Comparison of ENCODE assay signal across 21 mouse cellular contexts in the genomic region with DNA sequence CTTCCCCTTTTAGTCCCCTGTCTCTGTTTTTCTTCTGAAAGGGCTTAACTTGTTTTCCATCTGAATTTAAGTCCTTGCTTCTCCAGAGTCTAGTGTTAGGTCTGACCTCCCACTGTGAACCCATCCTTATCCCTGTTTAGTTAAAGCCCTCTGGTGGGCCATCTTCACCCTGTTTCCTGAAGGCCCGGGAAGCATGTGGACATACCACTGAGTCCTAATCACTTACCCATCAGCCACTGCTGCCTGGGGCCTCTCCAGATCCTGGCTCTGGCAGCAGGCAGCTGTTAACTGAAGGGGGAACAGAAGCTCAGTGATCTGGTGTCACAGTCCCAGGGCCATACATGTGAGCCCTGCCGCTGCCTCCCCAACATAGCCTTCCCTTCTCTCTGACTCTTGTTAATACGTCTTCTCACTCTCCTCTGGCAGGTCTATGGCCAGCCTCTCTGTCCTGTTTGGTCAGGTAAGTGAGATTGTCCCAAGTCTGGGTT. TPM values are rescaled to one million over a fixed set of nuclear protein-coding genes. Genes with fewer than 3 reads are reported as not detected.
A peak's percentile ranks its signal among the peaks of the same experiment; 100 is the strongest.
DNase-seq lines count a peak whose midpoint lies in the region; ATAC-seq and TF ChIP-seq lines count a peak whose summit lies in the region.
"Had no signal": no experiment of that assay in that cellular context is flagged by ENCODE, and none has a peak within 500 bp of the region (broad histone marks: within the 10 kb centered on the region; RNA-seq: fewer than 3 reads in every experiment).

No protein-coding gene starts in this region.

- H3K4me1 ChIP-seq in lung, postnatal 0 days (ENCODE audit: insufficient read depth, low read depth, low read length): no peaks in the 10 kb centered on the region
- H3K4me1 ChIP-seq in hindbrain, embryonic 11.5 days (replicated peaks; ENCODE audit: control insufficient read depth, insufficient read depth, low read length): no peaks in the 10 kb centered on the region
- H3K4me1 ChIP-seq: embryonic facial prominence, embryonic 12.5 days; forebrain, embryonic 13.5 days; hindbrain, embryonic 12.5 days had no signal

- no peak overlapping the region for H3K9ac ChIP-seq in lung, postnatal 0 days (replicated peaks; ENCODE audit: low read depth)
- no peak overlapping the region for H3K9ac ChIP-seq in hindbrain, embryonic 11.5 days (ENCODE audit: low read depth, low read length)
- H3K9ac ChIP-seq: embryonic facial prominence, embryonic 12.5 days; forebrain, embryonic 13.5 days; forebrain, postnatal 0 days; heart, embryonic 15.5 days; hindbrain, embryonic 12.5 days had no signal

- no peak for DNase-seq in left cerebral cortex, adult 2 months (ENCODE audit: extremely low spot score in 1 of 2, low spot score in 2 of 2)
- no peak for DNase-seq in left cerebral cortex, postnatal 25 days (ENCODE audit: low spot score in 2 of 2)
- DNase-seq in lung, postnatal 0 days (ENCODE audit: low spot score): peak; percentile 3
- no peak for DNase-seq in lung, postnatal 10 days
- DNase-seq in hindbrain, embryonic 11.5 days (ENCODE audit: low spot score): no peak
- no peak for DNase-seq in heart, postnatal 4 days
- DNase-seq: adrenal gland, adult 8-10 months; cerebellum, adult 2 months; cerebellum, postnatal 10 days; forebrain, postnatal 0 days; gastrocnemius, postnatal 14 days; heart, adult 2 months had no signal

- TF ChIP-seq CTCF in left cerebral cortex, adult 2 months (IDR thresholded peaks at IDR 0.05): no peak
- TF ChIP-seq CTCF in lung, postnatal 0 days (IDR thresholded peaks at IDR 0.05): no peak

- no peak for TF ChIP-seq POLR2A in myocyte (IDR thresholded peaks at IDR 0.05; ENCODE audit: insufficient read length, low read depth)

- H3K27ac ChIP-seq in left cerebral cortex, adult 2 months: peak overlapping the region; percentile 55
- no peak overlapping the region for H3K27ac ChIP-seq in lung, postnatal 0 days (ENCODE audit: low read length)
- no peak overlapping the region for H3K27ac ChIP-seq in hindbrain, embryonic 11.5 days (ENCODE audit: low read depth, low read length)
- H3K27ac ChIP-seq: embryonic facial prominence, embryonic 12.5 days; forebrain, embryonic 13.5 days; heart, adult 2 months; heart, embryonic 15.5 days; hindbrain, embryonic 12.5 days had no signal

- peaks cover 5% of the 10 kb centered on the region; the same call in 1 of the 2 replicates for H3K36me3 ChIP-seq in lung, postnatal 0 days (ENCODE audit: insufficient read depth, low read length)
- no peaks in the 10 kb centered on the region for H3K36me3 ChIP-seq in myocyte (ENCODE audit: control insufficient read depth, insufficient read depth)
- H3K36me3 ChIP-seq in hindbrain, embryonic 11.5 days (ENCODE audit: control insufficient read depth, insufficient read depth, low read length): no peaks in the 10 kb centered on the region

- 65% methylated on average over 3 of the region's 3 CpGs for WGBS in lung, postnatal 0 days
- 67% methylated on average over 3 of the region's 3 CpGs for WGBS in hindbrain, embryonic 11.5 days

- no peak overlapping the region for H3K4me2 ChIP-seq in lung, postnatal 0 days (replicated peaks; ENCODE audit: low read depth, low read length)
- H3K4me2 ChIP-seq in myocyte (ENCODE audit: low read depth): peak overlapping the region; percentile 65
- no peak overlapping the region for H3K4me2 ChIP-seq in hindbrain, embryonic 11.5 days (replicated peaks; ENCODE audit: low read depth, low read length)
- H3K4me2 ChIP-seq: embryonic facial prominence, embryonic 12.5 days; forebrain, embryonic 13.5 days; heart, embryonic 11.5 days; heart, embryonic 15.5 days; hindbrain, embryonic 12.5 days had no signal

- intact Hi-C loops in left cerebral cortex, adult 2 months (cut with DNase I): no loop called here
- intact Hi-C loops in left cerebral cortex, postnatal 25 days (cut with DNase I): no loop called here

- no peak overlapping the region for H3K4me3 ChIP-seq in left cerebral cortex, adult 2 months
- no peak overlapping the region for H3K4me3 ChIP-seq in lung, postnatal 0 days (ENCODE audit: low read depth, low read length)
- H3K4me3 ChIP-seq in myocyte: no peak overlapping the region
- H3K4me3 ChIP-seq in hindbrain, embryonic 11.5 days (ENCODE audit: low read depth, low read length): no peak overlapping the region
- H3K4me3 ChIP-seq: embryonic facial prominence, embryonic 12.5 days; forebrain, embryonic 13.5 days; heart, adult 2 months; heart, embryonic 15.5 days; hindbrain, embryonic 12.5 days had no signal

- no peak for TF ChIP-seq EP300 in lung, postnatal 0 days (IDR thresholded peaks at IDR 0.05)

- no peak for ATAC-seq in lung, postnatal 0 days
- ATAC-seq in hindbrain, embryonic 11.5 days (ENCODE audit: low FRiP score): no peak
- ATAC-seq: forebrain, embryonic 13.5 days; forebrain, postnatal 0 days; hindbrain, embryonic 16.5 days had no signal

- H3K27me3 ChIP-seq in lung, postnatal 0 days (replicated peaks; ENCODE audit: insufficient read depth, low read length): no peaks in the 10 kb centered on the region
- no peaks in the 10 kb centered on the region for H3K27me3 ChIP-seq in myocyte (ENCODE audit: control insufficient read depth, insufficient read depth, insufficient read length)
- H3K27me3 ChIP-seq in hindbrain, embryonic 11.5 days (ENCODE audit: control insufficient read depth, insufficient read depth, low read length): no peaks in the 10 kb centered on the region
- H3K27me3 ChIP-seq: CH12.LX; embryonic facial prominence, embryonic 12.5 days; forebrain, embryonic 13.5 days; heart, embryonic 15.5 days; hindbrain, embryonic 12.5 days had no signal

- no peaks in the 10 kb centered on the region for H3K9me3 ChIP-seq in lung, postnatal 0 days (ENCODE audit: low read length)
- H3K9me3 ChIP-seq in hindbrain, embryonic 11.5 days (ENCODE audit: control insufficient read depth, low read length): no peaks in the 10 kb centered on the region
- H3K9me3 ChIP-seq: embryonic facial prominence, embryonic 12.5 days; forebrain, embryonic 13.5 days; heart, embryonic 15.5 days; hindbrain, embryonic 12.5 days had no signal

- H3K79me2 ChIP-seq in myocyte (ENCODE audit: control insufficient read depth, insufficient read depth): no peaks in the 10 kb centered on the region

- H3ac ChIP-seq in myocyte (ENCODE audit: control insufficient read depth, insufficient read length): no peak overlapping the region

TF ChIP-seq in myocyte, 11 proteins besides CTCF, POLR2A, EP300 and RAD21:
- TF ChIP-seq MYOD1 (IDR thresholded peaks at IDR 0.05; ENCODE audit: control insufficient read depth in 1 of 3, insufficient read length in 2 of 3, low read depth in 2 of 3) (peak in 2 of 3 experiments; percentile 53 to 83), SRF (IDR thresholded peaks at IDR 0.05; ENCODE audit: control insufficient read depth, insufficient read length, low read depth) (no peak), MAX (IDR thresholded peaks at IDR 0.05; ENCODE audit: low read depth) (no peak), MYOG (IDR thresholded peaks at IDR 0.05; ENCODE audit: control insufficient read depth in 1 of 3, insufficient read depth in 1 of 3, insufficient read length in 2 of 3, low read depth in 2 of 3) (peak; percentile 17 to 72 (median 63)), REST (IDR thresholded peaks at IDR 0.05; ENCODE audit: insufficient read depth, insufficient read length) (no peak), POLR2AphosphoS2 (IDR thresholded peaks at IDR 0.05; ENCODE audit: insufficient read length, low read depth) (peak; percentile 29)
TF ChIP-seq in myocyte: peak in this region for 3.

RNA-seq across cellular contexts. Expression of gene Asic3, which starts 7.8 kb away (rescaled TPM):
- under 1 TPM in 1 of 2 experiments, not detected in 1; 0.36 TPM for total RNA-seq in left cerebral cortex, adult 2 months (2021)
- total RNA-seq in left cerebral cortex, postnatal 25 days (2021): under 1 TPM in 1 of 2 experiments, not detected in 1; 0.73 TPM
- polyA plus RNA-seq in lung, postnatal 0 days (2015; fragmentation: Nextera tagmentation; extraction: Ambion mirVana): 0.07 and 0.29 TPM in 2 replicates
- 0.24 TPM for polyA plus RNA-seq in myocyte (2012; fragmentation: generic; extraction: Trizol)
- 0.52 and 0.88 TPM in 2 replicates for polyA plus RNA-seq in hindbrain, embryonic 11.5 days (2014; fragmentation: Nextera tagmentation; extraction: Ambion mirVana)
- total RNA-seq in heart, postnatal 4 days (2021): under 1 TPM in 1 of 2 experiments, not detected in 1; 0.19 TPM
- total RNA-seq: common myeloid progenitor, adult 5-6 weeks; forebrain, postnatal 0 days had no signal
- polyA plus RNA-seq: forebrain, embryonic 13.5 days; heart, embryonic 15.5 days had no signal

RNA-seq across cellular contexts. Expression of gene Abcb8, which starts 12.0 kb away (rescaled TPM):
- total RNA-seq in left cerebral cortex, adult 2 months (2021): 10 to 100 TPM; 45.3 to 54.9 TPM
- total RNA-seq in left cerebral cortex, postnatal 25 days (2021): 10 to 100 TPM; 41.3 to 54.2 TPM
- polyA plus RNA-seq in lung, postnatal 0 days (2015; fragmentation: Nextera tagmentation; extraction: Ambion mirVana): 22.4 and 25.6 TPM in 2 replicates
- polyA plus RNA-seq in myocyte (2012; fragmentation: generic; extraction: Trizol): 37.7 TPM
- polyA plus RNA-seq in hindbrain, embryonic 11.5 days (2014; fragmentation: Nextera tagmentation; extraction: Ambion mirVana): 29.7 and 31.7 TPM in 2 replicates
- total RNA-seq in heart, postnatal 4 days (2021): 10 to 100 TPM; 86.3 to 87.0 TPM

RNA-seq across cellular contexts. Expression of gene Atg9b, which starts 13.5 kb away (rescaled TPM):
- total RNA-seq in left cerebral cortex, adult 2 months (2021): 1 to 10 TPM; 4.0 to 4.2 TPM
- 1 to 10 TPM; 2.3 to 3.0 TPM for total RNA-seq in left cerebral cortex, postnatal 25 days (2021)
- polyA plus RNA-seq in lung, postnatal 0 days (2015; fragmentation: Nextera tagmentation; extraction: Ambion mirVana): 0.54 and 0.94 TPM in 2 replicates
- 4.0 TPM for polyA plus RNA-seq in myocyte (2012; fragmentation: generic; extraction: Trizol)
- 0.12 and 0.28 TPM in 2 replicates for polyA plus RNA-seq in hindbrain, embryonic 11.5 days (2014; fragmentation: Nextera tagmentation; extraction: Ambion mirVana)
- under 1 TPM; 0.45 to 0.83 TPM for total RNA-seq in heart, postnatal 4 days (2021)

RNA-seq across cellular contexts. Expression of gene Cdk5, which starts 17.9 kb away (rescaled TPM):
- 100 to 1,000 TPM; 118 to 129 TPM for total RNA-seq in left cerebral cortex, adult 2 months (2021)
- total RNA-seq in left cerebral cortex, postnatal 25 days (2021): 100 to 1,000 TPM; 132 TPM
- 31.1 and 31.6 TPM in 2 replicates for polyA plus RNA-seq in lung, postnatal 0 days (2015; fragmentation: Nextera tagmentation; extraction: Ambion mirVana)
- 30.0 TPM for polyA plus RNA-seq in myocyte (2012; fragmentation: generic; extraction: Trizol)
- polyA plus RNA-seq in hindbrain, embryonic 11.5 days (2014; fragmentation: Nextera tagmentation; extraction: Ambion mirVana): 56.3 and 62.4 TPM in 2 replicates
- 10 to 100 TPM; 22.4 to 26.1 TPM for total RNA-seq in heart, postnatal 4 days (2021)

RNA-seq across cellular contexts. Expression of gene Slc4a2, which starts 18.2 kb away (rescaled TPM):
- total RNA-seq in left cerebral cortex, adult 2 months (2021): 10 to 100 TPM; 31.0 to 33.8 TPM
- total RNA-seq in left cerebral cortex, postnatal 25 days (2021): 10 to 100 TPM; 28.5 to 33.2 TPM
- polyA plus RNA-seq in lung, postnatal 0 days (2015; fragmentation: Nextera tagmentation; extraction: Ambion mirVana): 28.9 and 35.0 TPM in 2 replicates
- polyA plus RNA-seq in myocyte (2012; fragmentation: generic; extraction: Trizol): 96.4 TPM
- polyA plus RNA-seq in hindbrain, embryonic 11.5 days (2014; fragmentation: Nextera tagmentation; extraction: Ambion mirVana): 14.3 and 17.9 TPM in 2 replicates
- total RNA-seq in heart, postnatal 4 days (2021): 10 to 100 TPM; 63.2 to 65.7 TPM
